Mouse (Mus musculus): ENCODE measurements around the gene Higd2a. TPM values are rescaled to one million over a fixed set of nuclear protein-coding genes. Genes with fewer than 3 reads are reported as not detected.

Higd2a gene
- polyA plus RNA-seq, 1 experiment from 2014 or later, result 162 TPM

- Histone ChIP-seq H3K4me3 (no peak overlapping the region), H3K4me2 (replicated peaks) (no peak overlapping the region), H3K27ac (replicated peaks) (no peak overlapping the region), H3K4me1 (no peaks in the 10 kb centered on the region), H3K9me3 (no peaks in the 10 kb centered on the region), H3K36me3 (peaks cover 42% of the 10 kb centered on the region), H3K27me3 (no peaks in the 10 kb centered on the region), H3K9ac (replicated peaks) (no peak overlapping the region)
- 96% methylated on average over 3 of the region's 3 CpGs for WGBS
- no peak for ATAC-seq (ENCODE audit: low FRiP score, low read depth)
Measured at GRCm38 (mm10) chr13:54635011-54635410, 45.0 kb downstream of the Higd2a start.

Small RNA genes lying within 50 kb of the gene (microRNA-seq; reads per million reads assigned to microRNA genes)
- not detected for gene Gm24195

Other genes with a start within 250 kb of the Higd2a start
- gene Cplx2, start 218.9 kb upstream of the Higd2a start, polyA plus RNA-seq (2016; fragmentation: Nextera tagmentation; extraction: Ambion mirVana), result 22.0 and 22.6 TPM in 2 replicates
- 128 and 147 TPM in 2 replicates for gene Thoc3, start 121.4 kb upstream of the Higd2a start, polyA plus RNA-seq (2016; fragmentation: Nextera tagmentation; extraction: Ambion mirVana)
- 18.7 and 20.6 TPM in 2 replicates for gene Simc1, start 86.4 kb upstream of the Higd2a start, polyA plus RNA-seq (2016; fragmentation: Nextera tagmentation; extraction: Ambion mirVana)
- gene 4833439L19Rik, start 24.8 kb upstream of the Higd2a start, polyA plus RNA-seq (2016; fragmentation: Nextera tagmentation; extraction: Ambion mirVana), result 257 and 260 TPM in 2 replicates
- gene Arl10, start 15.2 kb upstream of the Higd2a start, polyA plus RNA-seq (2016; fragmentation: Nextera tagmentation; extraction: Ambion mirVana), result 47.9 and 54.9 TPM in 2 replicates
- 55.4 and 64.8 TPM in 2 replicates for gene Nop16, start 117 bp upstream of the Higd2a start, polyA plus RNA-seq (2016; fragmentation: Nextera tagmentation; extraction: Ambion mirVana)
- gene Cltb, start 21.1 kb downstream of the Higd2a start, polyA plus RNA-seq (2016; fragmentation: Nextera tagmentation; extraction: Ambion mirVana), result 38.8 and 43.5 TPM in 2 replicates
- 79.2 and 79.5 TPM in 2 replicates for gene Faf2, start 31.6 kb downstream of the Higd2a start, polyA plus RNA-seq (2016; fragmentation: Nextera tagmentation; extraction: Ambion mirVana)
- gene Rnf44, start 103.7 kb downstream of the Higd2a start, polyA plus RNA-seq (2016; fragmentation: Nextera tagmentation; extraction: Ambion mirVana), result 109 and 110 TPM in 2 replicates
- gene Cdhr2, start 111.3 kb downstream of the Higd2a start, polyA plus RNA-seq (2016; fragmentation: Nextera tagmentation; extraction: Ambion mirVana), result 0.04 and 0.10 TPM in 2 replicates
- 12.6 and 16.7 TPM in 2 replicates for gene Gprin1, start 159.7 kb downstream of the Higd2a start, polyA plus RNA-seq (2016; fragmentation: Nextera tagmentation; extraction: Ambion mirVana)
- gene Sncb, start 176.4 kb downstream of the Higd2a start, polyA plus RNA-seq (2016; fragmentation: Nextera tagmentation; extraction: Ambion mirVana), result 1.4 and 2.2 TPM in 2 replicates
- gene Eif4e1b, start 193.8 kb downstream of the Higd2a start, polyA plus RNA-seq (2016; fragmentation: Nextera tagmentation; extraction: Ambion mirVana), result not detected in 2 replicates
- gene Tspan17, start 199.2 kb downstream of the Higd2a start, polyA plus RNA-seq (2016; fragmentation: Nextera tagmentation; extraction: Ambion mirVana), result 25.7 and 28.2 TPM in 2 replicates